Mouse (Mus musculus): ENCODE measurements around the gene Ecpas. TPM values are rescaled to one million over a fixed set of nuclear protein-coding genes. Genes with fewer than 3 reads are reported as not detected.

Gene Ecpas
- polyA plus RNA-seq, 1 experiment from 2014 or later = 32.0 TPM

- no peak overlapping the region for H3K27ac ChIP-seq (replicated peaks)
- H3K9ac ChIP-seq = no peak overlapping the region
- H3K4me3 ChIP-seq = no peak overlapping the region
- no peak overlapping the region for H3K4me2 ChIP-seq
- no peaks in the 10 kb centered on the region for H3K4me1 ChIP-seq (replicated peaks)
- no peaks in the 10 kb centered on the region for H3K27me3 ChIP-seq
- H3K9me3 ChIP-seq = no peaks in the 10 kb centered on the region
- peaks cover 19% of the 10 kb centered on the region for H3K36me3 ChIP-seq
- WGBS = 88% methylated on average over 6 of the region's 6 CpGs
- ATAC-seq (ENCODE audit: low FRiP score, low read depth) = no peak
Measured at GRCm38 (mm10) chr4:58867242-58867641, 45.3 kb downstream of the Ecpas start.

GRCm38 (mm10) chr4:58832908-58833307 is 79.6 kb downstream of the Ecpas start:
- Histone ChIP-seq H3K27me3 (no peaks in the 10 kb centered on the region), H3K27ac (replicated peaks) (no peak overlapping the region), H3K4me3 (no peak overlapping the region), H3K9ac (no peak overlapping the region), H3K4me2 (no peak overlapping the region), H3K36me3 (peaks cover 31% of the 10 kb centered on the region), H3K4me1 (replicated peaks) (no peaks in the 10 kb centered on the region), H3K9me3 (no peaks in the 10 kb centered on the region)
- 89% methylated on average over 3 of the region's 3 CpGs for WGBS
- no peak for ATAC-seq (ENCODE audit: low FRiP score, low read depth)

- no peak for ATAC-seq (ENCODE audit: low FRiP score, low read depth)
- no peaks in the 10 kb centered on the region for H3K4me1 ChIP-seq (replicated peaks)
- H3K27me3 ChIP-seq = no peaks in the 10 kb centered on the region
- no peaks in the 10 kb centered on the region for H3K9me3 ChIP-seq
- no peak overlapping the region for H3K4me3 ChIP-seq
- peaks cover 51% of the 10 kb centered on the region for H3K36me3 ChIP-seq
- no peak overlapping the region for H3K4me2 ChIP-seq
- WGBS = 78% methylated on average over 4 of the region's 4 CpGs
- H3K27ac ChIP-seq (replicated peaks) = no peak overlapping the region
- no peak overlapping the region for H3K9ac ChIP-seq
Measured at GRCm38 (mm10) chr4:58825921-58826320, 86.6 kb downstream of the Ecpas start.

GRCm38 (mm10) chr4:58787616-58788015 is 124.9 kb downstream of the Ecpas start, which contains the start of gene Olfr267:
Olfr267 (minus strand) TSS chr4:58787716.
- Histone ChIP-seq H3K27ac (replicated peaks) (no peak within 1 kb of the TSS), H3K4me1 (replicated peaks) (no peaks in the 10 kb centered on the region), H3K9me3 (no peaks in the 10 kb centered on the region), H3K4me3 (no peak within 1 kb of the TSS), H3K4me2 (no peak within 1 kb of the TSS), H3K27me3 (no peaks in the 10 kb centered on the region), H3K36me3 (no peaks in the 10 kb centered on the region), H3K9ac (no peak within 1 kb of the TSS)
- ATAC-seq (ENCODE audit: low FRiP score, low read depth) = no peak

- no peaks in the 10 kb centered on the region for H3K36me3 ChIP-seq
- 76% methylated on average over 3 of the region's 3 CpGs for WGBS
- no peak for ATAC-seq (ENCODE audit: low FRiP score, low read depth)
Measured at GRCm38 (mm10) chr4:58786659-58787058, 125.9 kb downstream of the Ecpas start.

GRCm38 (mm10) chr4:58763417-58763816 is 149.1 kb downstream of the Ecpas start:
- no peak overlapping the region for H3K27ac ChIP-seq (replicated peaks)
- H3K27me3 ChIP-seq = no peaks in the 10 kb centered on the region
- WGBS = 91% methylated on average over 3 of the region's 3 CpGs
- no peak overlapping the region for H3K4me2 ChIP-seq
- H3K9me3 ChIP-seq = no peaks in the 10 kb centered on the region
- no peak overlapping the region for H3K4me3 ChIP-seq
- H3K36me3 ChIP-seq = no peaks in the 10 kb centered on the region
- H3K9ac ChIP-seq = no peak overlapping the region
- no peaks in the 10 kb centered on the region for H3K4me1 ChIP-seq (replicated peaks)
- ATAC-seq (ENCODE audit: low FRiP score, low read depth) = no peak

More at GRCm38 (mm10) chr4:58786659-58787058, 125.9 kb downstream of the Ecpas start:
- Histone ChIP-seq H3K4me3 (no peak overlapping the region), H3K27ac (replicated peaks) (no peak overlapping the region), H3K4me1 (replicated peaks) (no peaks in the 10 kb centered on the region), H3K9me3 (no peaks in the 10 kb centered on the region), H3K4me2 (no peak overlapping the region), H3K27me3 (no peaks in the 10 kb centered on the region), H3K9ac (no peak overlapping the region)

- WGBS = 63% methylated on average over 2 of the region's 2 CpGs
- ATAC-seq (ENCODE audit: low FRiP score, low read depth) = no peak
Measured at GRCm38 (mm10) chr4:58749510-58749909, 163.0 kb downstream of the Ecpas start.

GRCm38 (mm10) chr4:58749101-58749500 is 163.4 kb downstream of the Ecpas start:
- Histone ChIP-seq H3K9me3 (no peaks in the 10 kb centered on the region), H3K27me3 (no peaks in the 10 kb centered on the region), H3K9ac (no peak overlapping the region), H3K4me3 (no peak overlapping the region), H3K4me1 (replicated peaks) (no peaks in the 10 kb centered on the region), H3K27ac (replicated peaks) (no peak overlapping the region), H3K36me3 (no peaks in the 10 kb centered on the region), H3K4me2 (0 out of 2 replicates have a peak overlapping the region, but pooled peaks have one; percentile 18)
- WGBS = 60% methylated on average over 10 of the region's 10 CpGs
- ATAC-seq (ENCODE audit: low FRiP score, low read depth) = no peak

More at GRCm38 (mm10) chr4:58749510-58749909, 163.0 kb downstream of the Ecpas start:
- H3K9ac ChIP-seq = no peak overlapping the region
- no peaks in the 10 kb centered on the region for H3K9me3 ChIP-seq
- H3K36me3 ChIP-seq = no peaks in the 10 kb centered on the region
- H3K4me2 ChIP-seq = no peak overlapping the region
- H3K4me1 ChIP-seq (replicated peaks) = no peaks in the 10 kb centered on the region
- no peaks in the 10 kb centered on the region for H3K27me3 ChIP-seq
- H3K4me3 ChIP-seq = no peak overlapping the region
- no peak overlapping the region for H3K27ac ChIP-seq (replicated peaks)

Other genes starting within 250 kb of the Ecpas start
- gene Olfr267, start 125.0 kb downstream of the Ecpas start, polyA plus RNA-seq (2015; fragmentation: Nextera tagmentation; extraction: Ambion mirVana) = 0.12 TPM in 1 of 2 replicates, not detected in the other
- gene Zkscan16, start 30.9 kb upstream of the Ecpas start, polyA plus RNA-seq (2015; fragmentation: Nextera tagmentation; extraction: Ambion mirVana) = 2.3 and 2.4 TPM in 2 replicates
- gene Ptgr1, start 74.4 kb upstream of the Ecpas start, polyA plus RNA-seq (2015; fragmentation: Nextera tagmentation; extraction: Ambion mirVana) = 5.2 and 5.7 TPM in 2 replicates
- gene Dnajc25, start 82.3 kb upstream of the Ecpas start, polyA plus RNA-seq (2015; fragmentation: Nextera tagmentation; extraction: Ambion mirVana) = 7.6 and 8.4 TPM in 2 replicates
- gene Gm20503, start 90.5 kb upstream of the Ecpas start, polyA plus RNA-seq (2015; fragmentation: Nextera tagmentation; extraction: Ambion mirVana) = 8.9 and 12.8 TPM in 2 replicates
- gene Gng10, start 122.3 kb upstream of the Ecpas start, polyA plus RNA-seq (2015; fragmentation: Nextera tagmentation; extraction: Ambion mirVana) = 167 and 182 TPM in 2 replicates
- 0.04 TPM in 1 of 2 replicates, not detected in the other for gene AI481877, start 226.2 kb upstream of the Ecpas start, polyA plus RNA-seq (2015; fragmentation: Nextera tagmentation; extraction: Ambion mirVana)